Mouse (Mus musculus): Measurements from ENCODE around the gene Bcar3. TPM values are rescaled to one million over a fixed set of nuclear protein-coding genes. Genes with fewer than 3 reads are reported as not detected.

Bcar3 gene
- total RNA-seq, 2 experiments from 2014 or later: 14.7 to 15.4 TPM

DNA sequence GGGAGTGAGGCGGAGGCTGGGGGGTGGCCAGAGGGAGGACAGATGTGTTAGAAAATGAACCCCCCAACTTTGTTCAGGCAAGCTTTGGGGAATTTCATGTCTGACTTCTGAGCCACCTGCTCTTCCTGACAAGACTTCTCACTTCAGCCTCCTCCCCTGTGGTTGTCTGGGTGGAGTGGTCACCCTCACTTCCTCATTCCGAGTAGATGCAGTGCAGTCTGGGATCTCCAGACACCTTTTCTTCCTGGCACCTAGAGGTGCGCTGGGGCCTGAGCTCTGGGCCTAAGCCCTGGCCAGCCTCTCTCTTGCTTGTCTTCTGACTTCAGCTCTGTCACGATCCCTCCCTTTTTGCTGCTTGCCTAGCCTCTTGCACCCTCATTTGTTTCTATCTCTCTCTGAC lies 226.9 kb downstream of the Bcar3 start:
- no peak for TF ChIP-seq CTCF (IDR thresholded peaks at IDR 0.05)

GRCm38 (mm10) chr3:122521294-122521693 lies 227.4 kb downstream of the Bcar3 start:
- DNase-seq (ENCODE audit: extremely low spot score in 1 of 2, low spot score in 2 of 2): no peak
- TF ChIP-seq CTCF (IDR thresholded peaks at IDR 0.05): no peak
- Histone ChIP-seq H3K4me3 (no peak overlapping the region), H3K27ac (no peak overlapping the region)
- intact Hi-C loops (cut with DNase I): no loop called here

More for the DNA sequence above, 226.9 kb downstream of the Bcar3 start:
- H3K4me3 ChIP-seq: no peak overlapping the region
- intact Hi-C loops (cut with DNase I): no loop called here
- DNase-seq (ENCODE audit: extremely low spot score in 1 of 2, low spot score in 2 of 2): no peak
- H3K27ac ChIP-seq: no peak overlapping the region

DNA sequence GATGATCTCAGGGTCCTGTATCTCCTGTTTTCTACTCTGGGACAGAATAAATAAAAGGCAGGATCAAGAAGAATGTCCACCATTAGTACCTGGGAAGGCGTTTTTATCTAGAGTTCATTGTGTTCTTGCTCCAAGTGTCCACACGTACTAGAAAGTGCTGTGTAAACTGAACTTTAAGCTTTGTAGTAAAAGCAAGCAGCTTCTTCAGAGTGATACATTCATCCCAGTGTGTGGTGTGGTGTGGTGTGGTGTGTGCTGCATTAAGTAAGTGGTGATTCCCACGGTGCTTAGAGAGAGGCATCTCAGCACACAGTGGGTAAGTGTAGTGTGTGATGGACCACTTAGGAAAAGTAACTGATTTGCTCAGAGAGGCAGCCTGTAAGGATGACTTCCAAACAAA lies 234.5 kb downstream of the Bcar3 start:
- intact Hi-C loops (cut with DNase I): no loop called here
- Histone ChIP-seq H3K27ac (no peak overlapping the region), H3K4me3 (no peak overlapping the region)
- DNase-seq (ENCODE audit: extremely low spot score in 1 of 2, low spot score in 2 of 2): no peak
- TF ChIP-seq CTCF (IDR thresholded peaks at IDR 0.05): no peak

- no peak for TF ChIP-seq CTCF (IDR thresholded peaks at IDR 0.05)
- intact Hi-C loops (cut with DNase I): no loop called here
- DNase-seq (ENCODE audit: extremely low spot score in 1 of 2, low spot score in 2 of 2): peak in 1 of 2 experiments; percentile 8
- Histone ChIP-seq H3K27ac (no peak overlapping the region), H3K4me3 (no peak overlapping the region)
Observed at GRCm38 (mm10) chr3:122535938-122536703, 242.2 kb downstream of the Bcar3 start.

- DNase-seq (ENCODE audit: extremely low spot score in 1 of 2, low spot score in 2 of 2): no peak
- no peak for TF ChIP-seq CTCF (IDR thresholded peaks at IDR 0.05)
- Histone ChIP-seq H3K4me3 (no peak overlapping the region), H3K27ac (no peak overlapping the region)
- intact Hi-C loops (cut with DNase I): no loop called here
Observed at GRCm38 (mm10) chr3:122538851-122539250, 244.9 kb downstream of the Bcar3 start.

DNA sequence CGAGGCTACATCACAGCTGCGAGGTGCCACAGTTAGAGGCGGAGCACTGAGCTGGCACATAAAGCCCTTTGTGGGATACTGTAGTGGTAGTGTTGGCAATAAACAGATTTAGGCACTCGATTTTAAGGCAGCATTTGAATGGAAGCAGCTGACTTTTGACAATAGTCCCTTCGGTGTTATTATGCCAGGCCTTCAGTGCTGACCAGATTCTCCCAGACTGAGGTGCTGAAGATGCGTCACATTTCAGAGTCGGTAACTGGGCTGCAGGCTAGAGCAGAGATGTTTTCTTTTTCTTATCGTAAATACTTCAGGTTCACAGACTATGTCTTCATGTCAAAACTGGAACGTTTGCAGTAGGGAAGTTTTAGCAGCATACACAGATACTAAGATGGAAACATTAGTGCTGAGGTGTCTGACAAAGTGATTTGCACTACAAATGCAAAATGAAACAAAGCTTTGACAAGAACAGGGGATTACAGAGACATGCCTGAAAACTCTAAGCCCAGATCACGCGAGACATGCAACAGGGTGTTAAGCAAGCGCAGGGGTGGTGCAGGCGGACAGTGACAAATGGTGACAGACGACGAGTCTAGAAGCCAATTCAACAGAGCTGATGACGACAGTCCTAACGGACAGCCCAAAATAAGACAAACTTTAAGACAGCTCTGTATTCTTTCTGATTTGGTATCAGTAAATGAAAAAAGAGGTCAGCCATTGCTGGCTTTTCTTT lies 246.2 kb downstream of the Bcar3 start:
- Histone ChIP-seq H3K4me3 (no peak overlapping the region), H3K27ac (peak overlapping the region; percentile 29; the same call in 1 of the 2 replicates)
- intact Hi-C loops (cut with DNase I): no loop called here
- TF ChIP-seq CTCF (IDR thresholded peaks at IDR 0.05): no peak
- no peak for DNase-seq (ENCODE audit: extremely low spot score in 1 of 2, low spot score in 2 of 2)

DNA sequence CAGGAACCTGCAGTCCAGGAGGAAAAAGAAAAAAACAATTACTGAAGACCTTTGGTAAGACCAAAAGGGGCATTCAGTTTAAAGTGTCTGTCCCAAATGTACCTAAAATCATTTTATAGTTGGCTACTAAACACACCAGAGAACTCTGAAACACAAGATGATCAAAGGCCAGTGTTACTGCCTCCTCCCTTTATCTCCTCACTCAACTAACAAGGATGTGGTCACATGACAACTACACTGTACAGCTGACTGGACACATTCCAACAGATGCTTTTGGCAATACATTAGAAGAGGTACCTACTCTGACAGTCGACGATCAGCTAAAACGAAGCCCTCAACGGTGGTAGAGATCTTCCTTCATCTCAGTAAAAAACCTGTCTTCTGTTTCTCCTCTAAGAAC lies 247.0 kb downstream of the Bcar3 start:
- intact Hi-C loops (cut with DNase I): no loop called here
- H3K4me3 ChIP-seq: no peak overlapping the region
- no peak for TF ChIP-seq CTCF (IDR thresholded peaks at IDR 0.05)
- H3K27ac ChIP-seq: peak overlapping the region; percentile 29; the same call in 1 of the 2 replicates
- no peak for DNase-seq (ENCODE audit: extremely low spot score in 1 of 2, low spot score in 2 of 2)

DNA sequence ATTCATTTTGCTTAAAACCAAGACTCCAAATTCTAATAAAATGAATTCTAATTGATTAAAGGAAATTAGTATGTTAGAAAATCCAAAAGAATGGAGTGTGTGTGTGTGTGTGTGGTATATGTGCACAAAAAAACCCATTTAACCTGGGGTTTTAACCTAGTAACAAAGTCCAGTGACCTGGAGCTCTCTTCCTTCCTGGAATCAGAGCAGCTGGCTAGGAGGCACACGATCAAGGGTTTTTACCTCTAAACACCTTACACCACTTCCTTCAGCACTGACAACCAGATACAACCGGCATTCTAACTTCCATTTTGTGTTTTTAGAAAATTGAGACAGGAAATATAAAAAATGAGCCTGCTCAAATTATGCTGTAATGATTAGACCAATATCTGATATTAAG lies 251.4 kb downstream of the Bcar3 start:
- no peak overlapping the region for H3K4me3 ChIP-seq
- DNase-seq (ENCODE audit: extremely low spot score in 1 of 2, low spot score in 2 of 2): no peak
- intact Hi-C loops (cut with DNase I): loop anchor here (5.0 kb wide), 1 partner anchor 72 kb away; the partner anchor contains the start of gene Fnbp1l
- no peak for TF ChIP-seq CTCF (IDR thresholded peaks at IDR 0.05)
- no peak overlapping the region for H3K27ac ChIP-seq

GRCm38 (mm10) chr3:122547469-122547868 lies 253.5 kb downstream of the Bcar3 start:
- peak overlapping the region; percentile 70 for H3K27ac ChIP-seq
- intact Hi-C loops (cut with DNase I): loop anchor here (5.0 kb wide), 1 partner anchor 70 kb away; the partner anchor contains the start of gene Fnbp1l
- H3K4me3 ChIP-seq: no peak overlapping the region
- no peak for TF ChIP-seq CTCF (IDR thresholded peaks at IDR 0.05)
- DNase-seq (ENCODE audit: extremely low spot score in 1 of 2, low spot score in 2 of 2): no peak

DNA sequence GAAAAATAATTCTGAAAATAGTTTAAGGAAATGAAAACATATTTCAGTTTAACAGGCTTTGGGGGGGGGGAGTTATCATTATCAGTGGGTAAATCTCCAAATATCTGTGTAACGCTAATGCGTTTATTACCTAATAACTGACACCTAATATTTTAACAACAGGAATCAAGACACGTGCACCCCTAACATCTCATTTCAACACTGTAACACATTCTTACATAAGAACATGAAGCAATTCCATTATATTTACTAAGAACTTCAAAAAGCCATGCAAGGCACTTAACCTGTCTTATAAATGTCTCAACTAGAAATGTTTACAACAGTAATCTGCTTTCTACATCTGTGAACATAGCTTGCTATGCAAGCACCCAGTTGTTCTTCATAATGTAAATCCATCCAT lies 257.2 kb downstream of the Bcar3 start:
- no peak overlapping the region for H3K27ac ChIP-seq
- DNase-seq (ENCODE audit: extremely low spot score in 1 of 2, low spot score in 2 of 2): no peak
- intact Hi-C loops (cut with DNase I): no loop called here
- TF ChIP-seq CTCF (IDR thresholded peaks at IDR 0.05): no peak
- H3K4me3 ChIP-seq: no peak overlapping the region

GRCm38 (mm10) chr3:122557766-122558165 lies 263.8 kb downstream of the Bcar3 start:
- intact Hi-C loops (cut with DNase I): no loop called here
- Histone ChIP-seq H3K4me3 (no peak overlapping the region), H3K27ac (no peak overlapping the region)
- TF ChIP-seq CTCF (IDR thresholded peaks at IDR 0.05): no peak
- DNase-seq (ENCODE audit: extremely low spot score in 1 of 2, low spot score in 2 of 2): no peak

- Histone ChIP-seq H3K27ac (no peak overlapping the region), H3K4me3 (no peak overlapping the region)
- TF ChIP-seq CTCF (IDR thresholded peaks at IDR 0.05): no peak
- DNase-seq (ENCODE audit: extremely low spot score in 1 of 2, low spot score in 2 of 2): no peak
- intact Hi-C loops (cut with DNase I): loop anchor here (5.0 kb wide), 1 partner anchor 52 kb away; the partner anchor contains the start of gene Fnbp1l
Observed at GRCm38 (mm10) chr3:122565285-122565684, 271.3 kb downstream of the Bcar3 start.
